Mouse (Mus musculus) mouse trophoblast stem cell (cell line): ENCODE data around the gene Tsnax.

Experiments
- in situ Hi-C, 2 experiments: fragments of 300-500 bp; cut with MseI, MboI; formaldehyde crosslinking; loops; 2 replicates in 1 of 2; 3 replicates in 1 of 2; pipeline ENCODE4 v1.15.1; 2025

Tsnax gene

DNA sequence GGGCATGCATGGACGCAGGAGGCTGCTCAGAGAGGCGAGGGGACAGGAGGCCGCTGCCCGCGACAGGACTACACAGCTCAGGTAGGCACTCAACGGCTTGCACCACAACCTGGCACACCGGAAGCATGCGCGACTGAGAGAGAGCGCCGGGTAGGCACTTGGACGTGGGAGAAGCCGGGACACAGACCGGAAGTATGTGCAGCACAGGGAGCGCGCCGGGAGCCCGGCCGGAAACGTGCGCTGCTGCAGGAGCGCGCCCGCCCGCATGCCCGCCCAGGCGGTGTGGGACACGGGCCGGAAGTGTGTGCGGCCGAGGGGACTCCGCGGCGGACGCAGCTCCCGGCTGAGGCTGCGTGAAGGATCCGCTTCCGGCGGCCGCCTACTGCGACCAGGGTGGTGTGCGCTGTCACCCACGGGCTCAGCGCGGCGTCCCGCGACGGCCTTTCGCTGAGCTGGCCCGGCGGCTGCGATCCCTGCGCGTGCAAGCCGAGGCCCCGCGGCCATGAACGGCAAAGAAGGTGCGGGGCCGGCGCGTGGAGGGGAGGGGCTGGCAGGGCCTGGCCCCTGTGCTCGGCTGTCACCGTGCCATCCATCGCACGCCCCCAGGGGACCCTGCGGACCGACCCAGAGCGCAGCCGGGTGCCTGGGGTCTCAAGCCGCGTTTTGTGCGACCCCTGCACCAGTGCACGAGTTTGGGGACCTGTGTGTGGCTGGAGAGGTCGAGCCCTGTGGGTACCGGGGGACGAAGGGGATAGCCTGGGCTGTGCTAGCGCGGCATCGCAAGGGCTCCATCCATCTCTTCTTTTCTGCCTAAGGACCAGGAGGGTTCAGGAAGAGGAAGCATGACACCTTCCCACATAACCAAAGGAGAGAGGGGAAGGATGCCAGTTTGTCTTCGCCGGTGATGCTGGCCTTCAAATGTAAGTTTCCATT is at the start of gene Tsnax:
Gene Tsnax, plus strand, starts transcription at position 303 of the 933 bp plus-strand sequence.
- in situ Hi-C loops = no loop called here

DNA sequence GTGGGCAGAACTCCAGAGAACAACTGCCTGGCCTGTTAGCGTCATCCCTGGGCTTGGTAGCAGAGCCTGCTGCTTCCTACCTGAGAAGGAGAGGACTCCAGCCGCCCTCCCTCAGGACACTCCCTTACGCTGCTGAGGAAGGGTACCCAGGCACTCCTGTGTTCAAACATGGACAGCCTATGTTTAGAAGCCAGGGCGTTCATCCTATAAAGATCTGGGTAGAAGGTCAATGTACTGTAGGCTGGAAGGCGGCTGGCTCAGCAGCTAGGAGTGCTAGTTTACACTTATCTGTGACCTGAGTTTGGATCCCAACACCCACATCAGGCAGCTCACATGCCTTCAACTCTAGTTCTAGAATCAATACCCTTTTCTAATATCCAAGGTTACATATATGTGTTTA is 49.6 kb upstream of the Tsnax start:
- in situ Hi-C loops = no loop called here

DNA sequence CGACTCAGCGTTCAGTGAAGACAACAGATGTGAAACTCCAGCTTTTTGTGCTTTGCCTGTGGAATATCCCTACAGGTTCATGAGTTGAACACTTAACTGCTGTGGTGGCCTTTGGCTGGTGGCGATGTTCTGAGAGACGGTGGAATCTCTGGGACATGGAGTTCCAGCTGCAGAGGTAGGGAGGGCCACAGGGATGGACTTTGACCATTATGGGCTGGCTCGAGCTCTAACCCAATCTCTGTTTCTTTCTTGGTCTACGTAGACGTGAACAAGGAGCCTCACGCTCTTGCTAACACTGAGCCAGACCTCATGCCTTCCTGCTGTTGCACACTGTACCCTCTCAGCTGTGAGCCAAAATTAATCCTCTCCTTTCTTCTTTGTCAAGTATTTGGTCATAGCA is 47.8 kb upstream of the Tsnax start:
- in situ Hi-C loops = no loop called here

DNA sequence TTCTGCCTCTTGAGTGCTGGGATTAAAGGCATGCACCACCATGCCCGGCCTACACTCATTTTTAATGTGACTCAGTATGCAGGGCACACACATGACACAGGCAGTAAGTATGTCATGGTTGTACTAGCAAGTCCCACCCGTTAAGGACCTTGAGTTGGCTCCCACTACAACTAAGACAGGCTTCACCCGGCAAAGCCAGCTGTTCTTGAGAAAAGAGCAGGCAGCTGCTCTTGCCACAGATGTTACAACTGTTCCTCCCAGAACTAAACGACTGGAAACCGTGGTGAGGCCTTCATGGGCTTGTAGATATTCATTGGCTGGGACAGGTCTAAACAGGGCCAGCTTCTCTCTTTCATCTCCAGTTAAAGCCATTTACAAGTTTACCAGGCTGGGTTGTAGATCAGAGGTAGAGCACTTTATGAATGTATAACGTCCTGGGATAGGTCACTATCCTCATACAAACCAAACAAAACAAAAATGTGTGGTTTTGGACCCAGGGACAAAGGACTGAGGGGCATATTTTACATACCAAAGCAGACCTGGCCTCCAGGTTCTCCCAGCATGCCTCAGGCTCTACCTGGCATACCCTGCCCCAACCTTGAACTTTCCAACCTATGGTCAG is 42.4 kb upstream of the Tsnax start:
- in situ Hi-C loops = no loop called here

DNA sequence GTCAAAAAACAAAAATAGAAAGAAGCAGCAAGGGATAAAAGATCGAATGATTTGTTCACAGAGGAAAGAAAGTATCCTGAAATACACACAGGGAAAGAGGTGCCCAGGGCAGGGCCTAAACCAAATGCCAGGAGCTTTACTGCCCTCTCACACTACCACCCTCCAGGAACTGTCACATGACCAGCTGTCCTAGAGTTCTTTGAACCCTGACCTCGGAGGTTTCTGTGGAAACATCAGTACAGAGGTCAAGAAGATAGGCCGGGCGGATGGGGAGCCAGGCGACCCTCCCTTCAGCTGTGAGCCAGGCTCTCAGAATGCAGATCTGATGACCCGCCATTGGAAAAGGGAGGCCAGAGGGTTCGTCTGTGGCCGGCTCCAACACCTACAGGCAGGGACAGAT is 39.6 kb upstream of the Tsnax start:
- in situ Hi-C loops = no loop called here

DNA sequence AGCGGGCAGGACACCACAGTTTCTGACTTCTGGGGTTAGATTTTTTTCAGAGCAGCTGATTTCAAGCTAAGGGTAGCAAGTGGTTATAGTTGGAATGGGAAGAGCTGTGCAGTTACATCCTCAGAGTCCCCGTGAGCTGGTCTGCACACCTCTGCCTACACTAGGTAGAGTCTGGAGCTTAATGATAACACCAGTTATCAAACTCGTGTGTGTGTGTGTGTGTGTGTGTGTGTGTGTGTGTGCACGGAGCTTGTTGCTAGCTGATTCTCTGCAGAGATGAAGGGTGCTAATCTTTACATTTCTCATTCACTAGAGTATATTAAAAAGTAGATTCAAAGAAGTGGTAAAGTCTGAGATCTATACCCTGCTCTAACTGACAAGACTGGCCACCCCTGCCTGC is 38.5 kb upstream of the Tsnax start:
- in situ Hi-C loops = no loop called here

DNA sequence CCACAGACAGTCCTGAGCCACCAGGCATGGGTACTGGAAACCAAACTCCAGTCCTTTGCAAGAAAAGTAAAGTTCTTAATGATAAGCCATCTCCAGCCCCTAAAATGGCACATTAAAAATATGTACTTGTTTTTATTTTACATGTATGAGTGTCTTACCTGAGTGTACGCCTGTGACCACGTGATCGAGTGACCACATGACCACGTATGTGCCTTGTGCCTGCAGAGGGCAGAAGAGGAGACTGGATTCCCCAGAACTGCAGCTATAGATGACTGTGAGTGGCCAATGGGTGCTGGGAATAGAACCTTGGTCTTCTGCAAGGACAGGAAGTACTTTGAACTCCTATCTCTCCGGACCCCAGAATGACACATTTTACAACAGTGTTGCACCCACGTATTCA is 36.6 kb upstream of the Tsnax start:
- in situ Hi-C loops = no loop called here

DNA sequence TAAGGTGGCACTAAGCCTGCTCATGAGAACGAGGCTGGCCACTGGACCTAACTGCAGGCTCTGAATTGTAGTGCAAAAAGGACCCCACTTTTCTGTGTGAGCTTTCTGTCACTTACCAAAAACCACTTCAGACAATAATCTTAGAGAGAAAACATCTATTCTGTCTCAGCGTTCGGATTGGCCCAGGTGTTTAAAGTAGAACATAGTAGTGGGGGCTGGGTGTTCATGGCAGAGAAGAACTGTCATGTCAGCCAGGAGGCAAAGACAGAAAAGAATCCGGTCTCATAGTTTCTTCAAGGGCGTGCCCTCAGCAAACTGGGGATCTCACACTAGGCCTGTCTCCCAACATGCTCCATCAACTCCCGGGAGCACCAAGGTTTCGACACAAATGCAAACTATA is 34.8 kb upstream of the Tsnax start:
- in situ Hi-C loops = no loop called here

DNA sequence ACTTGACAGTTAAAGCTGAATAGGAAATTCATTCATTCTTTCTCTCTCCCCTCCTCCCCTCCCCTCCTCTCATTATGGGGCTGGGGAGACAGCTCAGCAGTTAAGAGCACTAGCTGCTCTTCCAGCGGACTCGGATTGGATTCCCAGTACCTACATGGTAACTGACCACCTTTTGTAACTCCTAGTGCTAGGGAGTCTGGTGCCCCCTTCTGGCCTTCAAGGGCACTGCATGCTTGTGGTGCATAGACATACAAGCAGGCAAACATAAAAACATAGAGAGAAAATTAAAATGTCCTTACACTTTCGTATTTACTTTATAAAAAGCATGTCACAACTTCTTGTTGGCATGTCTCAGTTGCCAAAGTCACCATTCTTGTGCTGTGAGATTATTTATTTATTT is 32.8 kb upstream of the Tsnax start:
- in situ Hi-C loops = no loop called here

DNA sequence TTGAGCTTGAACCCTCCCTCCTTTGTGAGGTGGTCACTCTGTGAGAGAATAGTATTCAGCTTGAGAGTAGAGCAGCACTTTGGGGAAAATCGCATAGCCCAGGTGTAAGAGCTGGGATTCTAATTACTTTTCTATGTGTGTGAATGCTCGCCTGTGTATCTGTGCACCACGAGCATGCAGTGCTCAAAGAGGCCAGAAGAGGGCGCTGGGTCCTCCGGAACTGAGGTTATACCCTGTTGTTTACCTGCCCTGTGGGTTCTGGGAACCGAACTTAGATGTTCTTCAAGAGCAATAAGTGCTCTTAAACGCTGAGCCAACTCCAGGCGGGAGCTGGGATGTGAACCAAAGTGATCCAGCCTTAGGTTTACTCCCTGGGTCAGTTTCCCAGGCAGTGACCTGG is 32.0 kb upstream of the Tsnax start:
- in situ Hi-C loops = no loop called here

DNA sequence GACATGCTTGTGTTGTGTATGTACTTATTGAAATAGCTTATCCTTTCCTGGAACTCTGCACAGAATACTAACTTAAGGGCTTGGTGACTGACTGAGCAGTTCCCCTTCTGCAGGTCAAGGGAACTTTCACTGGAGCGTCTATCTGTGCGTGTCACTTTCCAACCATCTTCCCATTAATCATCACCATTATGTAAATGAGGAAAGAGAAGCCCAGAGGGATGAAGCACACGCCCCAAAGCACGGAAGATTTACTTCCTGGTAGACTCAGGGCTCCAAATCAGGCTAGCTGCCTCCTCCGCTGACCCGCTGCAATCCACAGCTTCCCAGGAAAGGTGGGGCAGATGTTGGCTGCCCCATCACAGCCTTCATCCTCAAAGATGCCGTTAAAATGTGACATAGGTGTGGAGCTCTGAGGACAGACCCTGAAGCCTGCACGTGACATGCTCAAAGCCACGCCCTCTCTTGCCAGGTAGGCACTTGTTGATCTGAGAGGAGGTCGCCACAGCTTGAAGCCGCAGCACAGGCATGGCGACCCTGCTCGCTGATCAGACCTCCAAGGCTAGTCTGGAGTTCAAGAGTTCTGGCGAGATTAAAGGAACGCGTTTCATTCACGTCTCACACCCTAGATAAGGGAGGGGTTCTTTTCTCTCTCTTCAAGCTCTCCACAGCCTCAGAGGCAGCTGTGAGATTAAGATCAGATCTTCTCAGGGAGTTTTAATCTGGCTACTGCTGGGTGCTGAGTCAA is 21.7 kb upstream of the Tsnax start:
- in situ Hi-C loops = no loop called here

DNA sequence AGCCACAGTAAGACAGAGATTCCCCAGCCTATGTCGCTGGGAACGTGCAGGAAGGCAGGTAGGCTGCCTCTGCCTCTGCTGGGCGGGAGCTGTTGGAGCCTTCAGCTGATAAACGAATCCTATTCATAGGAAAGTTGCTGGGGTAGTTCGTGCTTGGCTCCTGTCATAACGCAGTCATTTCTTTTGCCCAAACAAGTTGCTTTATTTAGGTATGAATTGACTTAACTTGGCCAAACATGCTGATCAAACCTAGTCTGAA is 21.2 kb upstream of the Tsnax start:
- in situ Hi-C loops = no loop called here

DNA sequence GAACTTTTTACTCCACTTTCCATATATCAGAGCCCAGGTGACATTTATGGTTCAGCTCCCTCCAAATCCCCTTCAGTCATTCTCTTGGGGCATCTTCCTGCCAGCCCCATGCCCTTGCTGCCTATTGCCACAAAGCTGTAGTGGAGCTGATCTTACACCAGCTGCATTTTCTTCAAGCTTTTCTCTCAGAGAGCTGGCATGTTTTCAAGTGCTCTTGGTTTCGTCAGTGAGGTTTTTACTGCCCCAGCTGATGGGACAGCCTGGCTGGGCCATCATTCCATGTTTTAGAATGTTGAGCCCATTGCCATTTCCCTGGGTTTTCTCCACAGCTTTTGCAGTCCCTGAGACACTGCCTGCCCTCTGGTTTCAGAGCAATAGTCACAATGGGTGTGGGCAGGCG is 17.0 kb upstream of the Tsnax start:
- in situ Hi-C loops = no loop called here

DNA sequence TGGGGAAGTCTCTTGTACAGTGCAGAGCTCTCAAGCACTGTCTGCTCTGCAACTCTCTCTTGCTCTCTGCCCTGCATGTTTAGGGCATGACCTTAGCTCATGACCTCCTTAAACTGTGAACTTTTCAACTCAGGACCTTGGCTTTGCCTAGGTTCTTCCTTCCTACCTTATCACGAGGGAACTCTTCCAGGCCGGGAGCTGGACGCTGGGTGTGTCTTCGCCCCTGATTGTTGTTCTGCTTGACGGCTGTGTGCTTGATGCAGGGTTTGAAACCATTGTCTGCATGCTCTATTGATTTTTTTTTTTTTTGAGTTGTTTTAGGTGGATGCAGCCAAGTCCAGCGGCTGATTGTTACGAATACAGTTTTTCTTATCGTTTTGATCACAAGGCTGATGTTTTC is 11.3 kb downstream of the Tsnax start:
- in situ Hi-C loops = no loop called here

DNA sequence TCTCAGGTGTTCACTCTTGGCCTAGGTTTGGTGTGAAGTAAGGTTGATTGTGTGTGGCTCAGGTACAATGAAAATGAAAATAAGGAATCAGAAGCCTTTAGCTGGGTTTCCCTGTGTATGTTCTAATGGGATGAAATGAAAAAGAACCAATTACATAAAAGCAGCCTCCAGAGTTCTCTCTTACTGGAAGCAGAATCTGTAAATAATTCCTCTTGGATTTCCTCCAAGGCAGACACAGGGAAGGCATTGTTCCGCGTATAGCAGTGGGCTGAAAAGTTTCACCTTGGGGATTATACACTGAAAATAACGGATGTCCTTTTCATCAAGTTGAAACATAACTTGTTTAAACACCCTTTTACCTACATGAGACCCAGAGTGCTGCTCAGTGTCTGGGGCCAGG is 14.4 kb downstream of the Tsnax start:
- in situ Hi-C loops = no loop called here

DNA sequence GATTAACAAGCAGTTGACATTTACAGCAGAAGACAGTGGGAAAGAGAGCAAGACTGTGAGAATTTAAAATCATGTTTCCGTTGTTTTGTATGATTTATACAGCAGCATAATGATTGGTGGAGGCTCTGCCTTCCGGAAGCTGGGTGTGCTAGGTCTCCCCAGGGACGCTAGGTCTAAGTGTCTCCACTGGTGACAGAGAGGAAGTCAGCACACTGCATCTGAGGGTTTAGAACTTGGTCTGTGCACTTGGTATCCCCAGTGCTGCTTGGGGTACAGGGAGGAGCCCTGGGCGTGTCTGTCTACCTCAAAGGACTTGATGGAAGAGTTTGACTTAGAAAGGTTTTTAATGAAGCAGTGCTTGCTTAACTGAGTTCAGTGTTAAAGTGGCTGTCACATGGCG is 16.0 kb downstream of the Tsnax start:
- in situ Hi-C loops = no loop called here

DNA sequence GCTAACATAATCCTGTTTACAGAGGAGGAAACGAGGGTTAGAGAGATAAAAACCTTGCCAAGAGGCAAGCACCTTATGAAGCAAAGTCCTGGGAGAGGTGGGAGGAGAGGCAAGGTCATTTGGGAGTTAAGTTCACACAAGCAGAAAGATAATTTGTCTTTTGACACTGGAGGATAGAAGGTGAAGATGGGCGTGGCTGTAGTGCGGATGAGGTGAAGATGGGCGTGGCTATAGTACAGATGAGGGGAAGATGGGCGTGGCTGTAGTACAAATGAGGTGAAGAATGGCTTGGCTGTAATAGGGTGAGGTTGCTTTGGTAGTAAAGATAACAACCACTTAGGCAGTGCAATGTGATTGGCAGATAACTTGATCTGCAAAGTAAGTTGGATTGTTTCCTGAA is 18.5 kb downstream of the Tsnax start:
- in situ Hi-C loops = loop anchor here in 1 of 2 experiments (10.0 kb wide), 1 partner anchor 136 kb away; the partner anchor contains the start of genes Exoc8 and Sprtn

DNA sequence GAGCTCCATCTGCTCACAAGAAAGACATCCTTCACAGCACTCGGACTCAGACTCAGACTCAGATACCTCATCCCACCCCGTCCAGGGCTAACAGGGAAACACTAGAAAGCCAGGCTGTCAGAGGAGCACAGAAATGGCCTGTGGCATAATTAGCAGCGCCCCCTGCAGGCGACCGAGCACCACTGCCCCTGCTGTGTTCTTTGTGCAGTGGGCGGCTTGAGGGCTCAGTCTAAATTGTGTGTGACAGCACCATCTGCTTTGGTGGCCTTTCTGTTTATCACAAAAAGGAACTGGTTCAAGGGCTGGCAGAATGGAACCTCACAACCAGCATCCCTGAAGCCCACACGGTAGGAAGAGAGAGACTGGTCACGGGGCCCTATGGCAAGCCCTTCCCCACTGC is 21.9 kb downstream of the Tsnax start:
- in situ Hi-C loops = loop anchor here in 1 of 2 experiments (10.0 kb wide), 1 partner anchor 140 kb away; the partner anchor contains the start of genes Exoc8 and Sprtn

DNA sequence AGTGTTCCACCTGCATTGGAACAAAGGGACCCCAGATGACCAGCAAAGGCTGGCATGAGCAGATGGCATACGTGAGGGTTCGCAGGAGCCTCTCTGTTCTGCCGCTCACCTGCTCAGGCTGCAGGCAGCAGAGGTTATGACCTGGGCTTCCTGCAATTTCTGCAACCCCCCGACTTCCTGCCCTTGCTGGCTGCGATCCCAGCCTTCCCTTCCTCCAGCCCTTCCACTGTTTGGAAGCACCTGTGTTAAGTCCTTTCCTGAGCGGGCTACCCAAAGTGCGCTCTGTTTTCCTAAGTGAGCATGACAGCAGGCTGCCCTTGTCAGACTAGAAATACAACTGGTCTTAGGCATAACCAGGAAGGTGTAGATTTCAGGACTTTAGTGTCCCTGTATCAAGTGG is 24.3 kb downstream of the Tsnax start:
- in situ Hi-C loops = loop anchor here in 1 of 2 experiments (10.0 kb wide), 1 partner anchor 142 kb away; the partner anchor contains the start of genes Exoc8 and Sprtn

DNA sequence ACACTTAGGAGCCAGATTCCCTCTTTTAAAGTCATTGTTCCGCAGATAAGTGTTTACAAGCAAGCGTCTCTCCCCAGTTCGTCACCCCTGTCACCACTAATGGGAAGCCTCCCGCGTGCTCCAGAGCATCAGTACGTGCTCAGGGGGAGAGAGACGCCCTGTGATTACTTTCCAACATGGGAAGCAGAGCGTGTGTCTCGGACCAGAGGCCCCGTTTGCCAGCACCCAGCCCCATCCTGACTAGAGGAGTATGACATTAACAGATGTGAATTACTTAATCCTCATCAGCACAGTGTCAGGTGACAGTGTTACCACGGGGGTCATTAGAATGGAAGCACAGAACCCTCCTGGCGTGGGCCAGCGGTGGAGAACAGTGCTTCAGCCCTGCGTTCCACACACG is 25.9 kb downstream of the Tsnax start:
- in situ Hi-C loops = loop anchor here in 1 of 2 experiments (10.0 kb wide), 1 partner anchor 144 kb away; the partner anchor contains the start of genes Exoc8 and Sprtn

DNA sequence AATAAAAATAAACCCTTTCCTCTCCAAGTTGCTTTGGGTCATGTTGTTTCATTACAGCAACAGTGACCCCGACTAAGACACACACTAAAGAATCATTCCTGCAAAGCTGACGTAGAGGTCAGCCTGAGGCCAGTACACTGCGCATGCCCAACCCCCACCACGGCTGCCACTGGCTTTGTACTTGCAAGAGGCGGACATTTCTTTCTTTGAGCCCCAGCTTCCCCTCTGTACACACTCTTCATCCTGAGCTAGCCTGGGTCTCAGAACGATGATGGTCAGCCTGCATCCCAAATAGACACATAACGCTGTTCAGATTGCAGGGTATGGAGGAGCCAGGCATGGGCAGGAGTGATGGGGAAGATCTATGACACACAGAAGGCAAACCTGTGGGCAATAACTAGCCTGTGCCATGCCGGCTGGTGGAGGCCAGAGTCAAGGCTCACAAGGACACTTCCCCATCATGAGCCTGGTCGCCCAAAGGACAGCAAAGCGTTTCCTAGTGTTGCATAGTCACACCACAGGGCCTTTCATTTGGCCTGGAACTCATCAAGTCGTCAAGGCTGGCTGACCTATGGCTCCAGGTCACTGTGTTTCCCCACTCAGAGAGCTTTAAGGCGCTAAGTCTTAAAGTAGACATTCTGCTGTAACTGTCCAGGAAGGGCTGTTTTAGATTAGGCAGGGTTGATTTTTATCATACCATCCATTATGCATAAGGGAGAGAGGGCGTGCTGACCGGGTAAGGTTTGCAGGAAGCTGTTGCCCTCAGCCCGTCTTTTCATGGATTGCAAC is 28.0 kb downstream of the Tsnax start:
- in situ Hi-C loops = no loop called here

DNA sequence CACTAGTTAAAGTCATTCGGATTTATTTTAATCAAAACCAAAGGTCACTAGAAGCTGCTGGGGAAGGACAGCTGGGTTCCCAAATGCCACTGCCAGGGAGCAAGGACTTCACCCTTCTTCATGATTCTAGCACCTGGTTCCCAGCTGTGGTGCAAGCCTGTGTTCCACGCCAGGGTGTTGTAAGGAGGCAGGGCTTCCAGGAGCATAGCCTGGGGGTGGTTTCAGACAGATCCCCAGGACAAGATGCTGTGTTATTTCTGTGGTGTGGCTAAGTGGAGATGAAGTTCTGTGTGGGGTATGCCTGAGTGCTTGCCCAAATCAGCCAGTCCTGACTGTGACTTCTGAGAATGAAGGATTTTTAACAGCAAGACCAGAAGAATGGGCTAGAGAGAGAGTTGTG is 28.7 kb downstream of the Tsnax start:
- in situ Hi-C loops = no loop called here
